Mouse (Mus musculus) cerebellum, adult 11 months (tissue): ENCODE results near the gene Iqcd.

Experiments
- DNase-seq: peaks from one replicate; pipeline ENCODE4 v3.0.0; 2022

The Iqcd gene

DNA sequence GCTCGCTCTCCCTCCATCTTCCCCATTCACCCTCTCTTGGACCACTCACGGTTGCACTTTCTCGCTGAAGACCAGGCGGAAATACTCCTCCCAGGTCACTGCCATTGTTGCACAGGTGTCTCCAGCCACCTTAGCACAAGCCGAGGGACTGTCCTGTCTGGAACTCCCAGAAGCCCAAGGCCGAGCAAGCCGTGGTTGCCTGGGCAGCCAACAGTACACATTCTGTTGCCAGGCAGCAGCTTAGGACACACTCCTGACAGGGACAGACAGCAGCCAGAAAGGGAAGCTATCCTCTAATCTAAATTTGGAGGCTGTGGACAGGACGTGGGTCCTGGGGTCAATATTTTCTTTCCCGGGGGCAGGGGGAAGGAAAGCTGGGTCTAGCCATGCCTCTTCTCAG lies 45.3 kb downstream of the Iqcd start, which contains the start of gene Cfap73:
Cfap73 (minus strand) TSS at position 105 of the 400 bp plus-strand sequence.
- no peak for DNase-seq

DNA sequence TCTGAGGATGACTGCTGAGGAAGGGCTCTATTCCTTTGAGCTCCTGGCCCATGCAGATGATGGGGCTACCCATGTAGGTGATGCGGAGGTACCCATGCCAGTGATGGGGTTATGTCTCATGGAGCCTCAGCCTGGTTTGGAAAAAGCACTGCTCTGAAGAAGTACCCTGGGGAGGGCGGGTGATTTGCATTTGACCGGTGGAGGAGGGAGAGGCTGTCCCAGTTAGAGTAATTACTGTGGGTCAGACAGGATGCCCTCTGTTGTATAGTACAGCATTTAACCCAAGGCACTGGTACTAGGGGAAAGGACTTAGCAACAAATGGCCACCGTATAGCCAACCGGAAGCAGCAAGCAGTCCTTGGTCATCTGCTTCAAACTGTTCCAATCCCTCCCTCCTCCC lies 46.0 kb downstream of the Iqcd start:
- DNase-seq: no peak

DNA sequence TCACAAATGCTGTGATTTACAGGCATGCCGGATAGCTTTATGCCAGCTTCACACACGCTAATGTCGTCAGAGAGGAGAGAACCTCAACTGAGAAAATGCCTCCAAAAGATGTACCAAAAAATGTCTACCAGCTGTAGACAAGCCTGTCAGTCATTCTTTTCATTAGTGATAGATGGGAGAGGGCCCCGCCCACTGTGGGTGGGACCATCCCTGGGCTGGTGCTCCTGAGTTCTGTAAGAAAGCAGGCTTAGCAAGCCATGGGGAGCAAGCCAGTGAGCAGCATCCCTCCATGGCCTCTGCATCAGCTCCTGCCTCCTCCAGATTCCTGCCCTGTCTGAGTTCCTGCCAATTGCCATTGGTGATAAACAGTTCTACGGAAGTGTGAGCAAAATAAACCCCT lies 46.8 kb downstream of the Iqcd start:
- DNase-seq: no peak

DNA sequence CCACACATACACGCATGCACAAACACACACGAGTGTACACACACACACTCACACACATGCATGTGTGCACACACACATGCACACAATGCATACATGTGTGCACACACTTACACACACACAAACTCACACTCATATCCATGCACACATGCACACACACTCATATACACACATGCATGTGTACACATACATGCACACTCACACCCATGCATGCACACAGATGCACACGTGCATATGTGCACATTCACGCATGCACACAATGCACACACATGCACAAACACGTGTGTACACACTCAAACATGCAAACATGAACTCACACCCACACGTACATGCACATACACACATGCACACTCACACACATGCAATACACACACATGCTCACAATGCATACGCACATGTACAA lies 51.3 kb downstream of the Iqcd start:
- no peak for DNase-seq

DNA sequence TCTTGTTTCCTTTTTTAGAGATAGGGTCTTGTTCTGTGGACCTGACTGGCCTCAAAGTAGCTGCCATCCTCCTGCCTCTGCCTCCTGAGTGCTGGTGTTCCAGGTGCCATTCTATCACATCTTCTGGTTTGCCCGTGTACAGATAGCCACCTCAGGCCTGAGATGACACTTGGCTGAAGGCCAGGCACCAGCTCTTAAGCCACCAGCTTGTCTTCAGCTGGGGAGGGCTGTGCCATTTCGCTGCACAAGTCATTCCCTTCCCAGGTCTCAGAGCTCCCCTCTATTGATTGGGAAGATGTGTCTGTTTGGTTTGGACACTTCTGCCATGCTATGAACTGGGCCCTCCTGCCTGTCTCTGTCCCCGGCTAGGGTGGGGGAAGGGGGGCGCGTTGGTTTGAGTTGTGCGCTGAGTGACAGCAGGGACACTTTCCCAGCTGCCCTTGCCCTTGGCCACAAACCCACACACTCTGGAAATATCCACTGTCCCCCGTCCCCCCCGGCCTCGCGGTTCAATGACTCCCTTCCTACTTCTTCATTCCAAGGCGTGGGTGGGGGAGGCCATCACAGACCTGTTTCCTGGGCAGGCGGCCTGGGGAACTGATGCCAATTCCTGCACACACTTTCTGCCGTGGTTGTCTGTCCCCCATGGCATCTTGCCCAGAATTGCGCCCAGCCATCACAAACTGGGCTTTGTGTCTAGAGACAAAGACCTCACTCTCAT lies 54.7 kb downstream of the Iqcd start:
- DNase-seq: peak; percentile 46

DNA sequence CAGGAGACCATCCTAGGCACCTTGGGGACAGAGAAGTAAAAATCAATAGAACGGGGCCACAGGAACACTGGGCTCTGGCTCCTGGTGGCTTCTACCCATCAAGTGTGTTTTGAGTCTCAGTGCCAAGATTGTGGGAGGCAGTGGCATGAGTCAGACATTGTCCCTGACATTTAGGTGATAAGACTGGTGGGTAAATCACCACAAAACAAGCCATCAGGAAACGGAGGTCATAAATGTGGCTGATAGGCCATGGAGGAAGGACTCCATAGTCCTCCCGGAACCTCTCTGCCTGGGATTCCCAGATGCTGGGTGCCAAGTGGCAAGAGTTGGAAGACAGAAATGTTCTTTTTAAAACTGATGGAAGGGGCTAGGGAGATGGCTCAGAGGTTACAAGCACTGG lies 55.4 kb downstream of the Iqcd start:
- no peak for DNase-seq

DNA sequence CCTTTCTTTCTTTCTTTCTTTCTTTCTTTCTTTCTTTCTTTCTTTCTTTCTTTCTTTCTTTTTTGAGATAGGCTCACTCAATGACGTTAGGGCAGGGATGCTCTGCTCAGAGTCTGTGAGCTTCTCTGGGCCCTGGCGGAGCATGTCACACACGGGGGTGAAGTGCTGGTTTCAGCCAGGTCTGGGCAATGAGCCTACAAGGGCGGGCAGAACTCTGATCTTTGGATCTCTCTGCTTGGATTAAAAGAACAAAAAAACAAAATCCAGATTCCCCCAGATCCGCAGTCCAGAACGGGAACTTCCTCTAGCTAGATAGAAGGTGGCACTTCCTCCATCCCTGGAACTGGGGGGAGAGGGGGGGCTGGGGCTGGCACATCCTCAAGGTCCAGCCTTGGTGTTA lies 57.0 kb downstream of the Iqcd start:
- no peak for DNase-seq

DNA sequence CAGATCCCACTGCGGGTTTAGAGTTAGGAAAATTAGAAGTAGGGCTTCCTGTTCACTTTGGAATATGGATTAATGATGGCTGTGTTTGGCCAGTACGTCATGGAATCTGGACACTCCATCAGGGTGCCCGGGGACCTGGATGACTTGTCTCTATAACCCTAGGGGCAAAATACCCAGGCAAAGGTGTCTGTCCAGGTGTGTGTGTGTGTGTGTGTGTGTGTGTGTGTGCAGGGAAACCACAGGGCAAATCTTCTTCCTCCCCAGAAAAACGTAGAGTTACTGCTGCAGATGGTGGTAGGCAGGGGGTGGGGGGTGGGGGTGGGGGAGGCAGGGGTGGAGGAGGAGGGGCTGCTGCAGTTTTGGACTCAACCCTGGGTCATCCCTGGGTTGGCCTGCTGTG lies 58.5 kb downstream of the Iqcd start:
- DNase-seq: no peak

DNA sequence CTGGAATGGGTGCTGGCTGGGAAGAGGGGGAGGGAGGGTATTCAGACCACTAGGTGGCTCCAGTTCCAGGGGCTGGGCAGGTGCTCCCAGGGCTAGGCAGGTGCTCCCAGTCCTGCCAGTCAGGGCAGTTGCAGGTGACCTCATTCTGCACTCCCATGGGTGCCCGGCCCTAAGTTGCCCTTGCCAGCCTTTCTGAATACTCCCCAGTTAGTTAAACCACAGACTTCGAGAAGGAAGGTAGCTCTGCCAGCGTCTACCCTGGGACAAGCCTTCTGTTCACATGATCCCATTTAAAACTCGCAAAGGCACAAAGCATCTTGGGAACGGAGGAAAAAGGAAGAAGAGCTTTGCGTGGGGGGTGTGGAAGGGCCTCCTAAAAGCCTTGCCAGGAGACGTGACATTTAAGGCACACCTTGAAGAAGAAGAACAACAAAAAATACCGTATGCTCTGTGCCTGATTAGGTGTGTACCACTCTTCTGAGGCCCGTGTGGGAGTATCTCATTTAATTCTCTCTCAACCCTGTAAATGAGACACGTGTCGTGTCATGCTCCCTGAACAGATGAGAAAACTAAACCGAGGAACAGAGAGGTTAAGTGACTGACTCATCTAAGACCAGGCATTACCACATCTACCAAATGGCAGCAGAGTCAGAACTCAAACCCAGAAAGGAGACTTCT lies 59.1 kb downstream of the Iqcd start:
- DNase-seq: no peak

DNA sequence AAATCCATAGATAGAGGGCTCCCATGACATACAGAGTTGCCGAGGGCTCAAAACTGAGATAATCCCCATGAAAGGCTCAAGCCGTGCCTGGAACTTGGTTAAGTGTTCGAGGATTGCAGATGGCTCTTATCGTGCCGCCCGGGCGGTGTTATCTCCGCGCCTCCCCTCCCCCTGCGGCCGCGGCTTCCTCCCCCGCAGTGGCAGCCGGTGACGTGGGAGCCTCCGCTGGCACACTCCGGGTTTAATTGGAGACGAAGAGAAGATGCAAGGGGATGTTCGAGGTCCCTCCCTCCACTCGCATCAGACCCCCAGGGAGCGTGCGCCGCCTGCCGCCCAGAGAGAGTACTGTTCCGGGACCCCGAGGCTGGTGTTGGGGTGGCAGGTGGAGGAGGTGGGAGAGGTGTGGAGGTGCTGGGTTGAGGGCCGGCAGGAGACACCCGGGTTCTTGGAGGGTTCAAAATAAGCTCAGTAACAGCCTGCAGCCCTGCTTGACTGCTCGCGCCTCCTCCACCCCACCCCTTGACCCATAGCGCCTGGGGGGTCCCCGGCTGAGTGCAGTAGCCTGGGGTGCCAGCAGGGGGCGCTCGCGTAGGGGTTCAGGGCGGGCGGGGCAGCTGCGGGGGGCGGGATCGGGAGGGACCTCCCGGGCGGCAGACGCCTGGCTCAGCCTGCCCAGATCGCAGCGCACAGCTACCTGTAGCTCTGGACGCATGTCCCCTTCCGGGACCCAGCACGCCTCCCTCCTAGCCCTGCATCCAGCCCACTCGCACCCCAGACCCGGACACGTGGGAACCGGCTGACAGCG lies 60.0 kb downstream of the Iqcd start, which contains the start of gene Rasal1:
Rasal1 (plus strand) TSS at position 244 of the 805 bp plus-strand sequence.
- DNase-seq: peak; percentile 40

DNA sequence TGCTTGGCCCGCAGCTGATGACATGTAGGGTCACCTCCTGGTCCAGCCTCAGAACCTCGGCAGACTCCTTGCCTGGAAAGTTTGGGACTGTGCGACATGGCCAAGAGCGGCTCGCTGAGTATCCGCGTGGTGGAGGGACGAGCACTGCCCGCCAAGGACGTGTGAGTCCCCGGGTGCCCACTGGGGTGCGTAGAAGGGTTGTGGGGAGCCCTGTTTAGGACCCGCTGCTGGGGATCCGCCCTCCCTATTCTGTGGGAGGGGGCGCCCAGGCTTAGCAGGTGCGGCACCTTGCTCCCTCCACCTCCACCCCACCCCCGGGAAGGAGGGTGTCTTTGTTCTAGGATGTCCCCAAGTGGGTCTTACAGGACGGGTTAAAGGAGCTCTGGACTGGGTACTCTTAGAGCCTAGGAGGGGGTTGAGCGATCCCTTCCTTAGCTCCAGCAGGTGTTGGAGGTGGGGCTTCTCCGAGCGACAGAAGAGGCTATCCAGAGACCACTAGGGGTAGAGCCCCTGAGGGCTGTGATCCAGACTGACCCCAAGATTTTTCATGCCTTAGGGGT lies 60.6 kb downstream of the Iqcd start:
- DNase-seq: no peak

DNA sequence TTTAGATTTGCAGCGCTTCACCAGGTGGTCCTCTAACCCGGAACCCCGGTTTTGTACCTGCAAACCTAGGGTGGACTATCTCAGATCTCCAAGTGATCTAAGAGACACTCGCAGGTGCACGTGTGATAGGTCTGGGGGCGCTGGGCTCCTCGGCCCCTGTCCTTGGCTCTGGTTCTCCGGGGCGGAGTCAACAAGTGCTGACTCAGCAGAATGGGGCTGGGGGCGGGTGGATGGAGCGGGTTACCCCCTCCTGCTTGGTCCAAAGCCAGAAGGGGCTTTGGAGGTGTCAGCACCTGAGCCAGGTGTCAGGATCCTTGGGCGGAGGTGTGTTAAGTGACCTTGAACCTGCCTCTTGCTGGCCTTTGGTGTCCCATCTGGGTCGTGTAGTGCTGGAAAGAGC lies 61.1 kb downstream of the Iqcd start:
- no peak for DNase-seq

DNA sequence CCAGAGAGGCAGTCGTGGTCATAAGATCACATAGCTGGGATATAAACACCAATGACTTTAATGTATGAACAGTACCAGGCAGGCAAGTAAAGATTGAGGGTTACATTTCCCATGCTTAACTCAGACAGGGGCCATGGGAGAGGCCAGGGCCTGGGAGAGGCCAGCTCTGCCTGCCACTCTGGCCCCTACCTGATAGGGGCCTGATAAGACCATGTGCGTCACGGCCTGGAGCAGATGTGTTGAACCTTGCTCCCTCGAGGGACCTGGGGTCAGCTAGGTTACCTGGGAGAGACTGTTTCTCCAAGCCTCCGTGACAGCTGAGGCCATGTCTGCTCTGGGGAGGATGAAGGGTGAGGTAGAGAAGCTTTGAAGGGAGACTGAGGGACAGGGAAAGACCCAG lies 62.4 kb downstream of the Iqcd start:
- DNase-seq: no peak

DNA sequence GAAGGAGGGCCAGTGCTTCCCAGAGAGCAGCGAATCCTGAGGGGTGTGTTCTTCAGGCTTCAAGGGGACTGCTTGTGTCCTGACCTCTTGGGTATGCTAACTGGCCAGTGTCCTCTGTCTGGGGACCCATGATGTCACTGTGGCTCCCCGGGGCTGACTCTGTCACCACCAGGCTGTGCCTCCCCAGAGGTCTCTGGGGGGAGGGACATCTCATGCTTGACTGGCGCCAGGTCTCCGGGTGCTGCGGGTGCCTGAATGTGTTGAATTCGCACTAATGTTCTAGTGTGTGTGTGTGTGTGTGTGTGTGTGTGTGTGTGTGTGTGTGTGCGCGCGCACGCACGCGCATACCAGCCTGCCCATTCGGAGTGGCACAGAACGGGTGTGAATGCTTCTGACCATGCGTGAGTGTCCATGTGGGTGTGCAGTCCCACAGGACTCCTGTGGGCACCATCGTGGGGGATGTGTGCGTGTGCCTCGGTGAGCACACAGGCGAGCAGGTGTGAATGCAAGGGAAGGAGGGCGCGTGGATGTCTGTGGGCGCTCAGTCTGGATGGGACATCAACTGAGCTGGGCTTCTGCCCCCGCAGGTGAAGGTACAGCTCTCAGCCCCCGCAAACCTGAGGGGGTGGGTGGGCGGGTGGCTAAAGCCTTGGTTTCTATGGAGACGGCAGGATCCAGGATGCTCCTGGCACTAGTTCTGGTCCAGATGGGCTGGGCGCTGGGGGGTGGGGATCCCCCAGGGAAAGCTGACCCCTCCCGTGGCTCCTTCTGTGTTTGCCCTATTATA lies 64.3 kb downstream of the Iqcd start:
- no peak for DNase-seq

DNA sequence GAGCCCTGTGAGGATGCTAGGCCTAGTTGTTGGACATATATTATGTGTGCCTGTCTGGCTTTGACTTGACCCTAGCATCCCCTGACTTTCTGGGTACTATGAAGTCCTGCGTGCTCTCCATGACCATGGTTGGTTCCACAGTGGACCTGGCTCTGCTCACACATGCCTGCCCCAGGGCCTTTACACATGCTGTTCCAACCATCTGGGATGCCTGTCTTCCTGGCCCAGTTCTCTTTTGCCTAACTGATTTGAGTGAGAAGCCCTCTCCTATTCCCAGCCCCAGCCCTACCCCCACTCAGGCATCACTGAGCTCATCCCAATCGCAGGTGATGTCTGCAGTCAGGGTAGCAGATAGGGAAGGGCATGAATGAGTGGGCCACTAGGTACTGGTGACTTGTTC lies 65.1 kb downstream of the Iqcd start:
- DNase-seq: no peak

DNA sequence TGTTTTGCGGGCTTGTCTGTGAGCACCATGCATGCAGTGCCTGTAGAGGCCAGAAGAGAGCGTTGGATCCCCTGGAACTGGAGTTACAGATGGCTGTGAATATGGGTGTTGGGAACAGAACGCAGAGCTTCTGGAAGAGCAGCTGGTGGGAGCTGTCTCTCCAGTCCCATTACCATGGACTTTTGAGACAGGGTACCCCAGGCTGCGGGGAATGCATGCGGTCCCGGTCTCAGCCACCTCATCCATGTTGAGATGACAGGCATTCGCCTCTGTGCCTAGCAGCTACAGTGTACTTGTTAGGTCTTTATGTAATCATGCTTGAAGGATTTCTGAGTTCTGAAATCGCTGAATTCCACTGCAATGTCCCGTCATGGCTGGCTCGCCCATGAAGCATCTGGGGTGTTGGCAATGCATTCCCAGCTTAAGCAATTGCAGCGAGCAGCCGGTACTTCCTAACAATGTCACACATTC lies 67.5 kb downstream of the Iqcd start:
- no peak for DNase-seq
